Mouse (Mus musculus) urinary bladder, postnatal 10 days (tissue): ENCODE measurements around the gene Tmco1.

Source experiments
- DNase-seq: peaks from one replicate; pipeline ENCODE4 v3.0.0; 2022; ENCODE audit warnings: low spot score

The Tmco1 gene

DNA sequence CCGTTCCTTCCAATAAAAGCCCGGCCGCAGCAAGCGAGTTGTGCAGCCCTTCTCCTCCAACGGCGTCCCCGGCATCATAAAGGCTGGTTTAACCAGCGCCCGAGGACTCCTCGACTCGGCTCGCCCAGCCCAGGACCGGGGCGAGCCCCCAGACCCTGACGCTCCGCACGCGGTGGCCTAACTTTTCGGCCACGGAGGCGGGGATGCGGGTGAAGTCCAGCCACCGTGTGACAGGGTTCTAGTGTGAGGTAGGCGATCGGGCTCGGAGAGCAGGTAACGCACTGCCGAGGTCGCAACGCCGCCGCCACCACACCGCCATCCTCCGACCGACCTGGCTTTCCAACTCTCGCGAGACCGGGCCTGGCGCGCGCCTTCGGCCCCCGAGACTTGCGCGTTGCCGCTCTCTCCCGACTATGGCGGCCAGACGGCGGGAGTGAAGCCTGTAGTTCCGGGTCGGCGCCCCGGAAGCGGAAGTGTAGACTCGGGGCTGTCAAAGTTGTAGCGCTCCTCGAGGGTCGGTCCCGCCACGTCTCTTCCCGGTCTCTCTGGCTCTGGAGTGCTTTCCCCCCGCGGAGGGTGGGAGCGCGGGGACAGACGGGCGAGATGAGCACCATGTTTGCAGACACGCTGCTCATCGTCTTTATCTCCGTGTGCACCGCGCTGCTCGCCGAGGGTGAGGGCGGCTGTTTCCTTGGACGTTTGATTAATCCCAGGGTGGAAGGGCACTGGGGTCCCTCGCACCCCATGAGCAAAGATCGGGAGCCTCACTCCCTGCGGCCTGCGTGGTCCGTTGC is at the start of gene Tmco1:
Tmco1 (plus strand) TSS at position 118 of the 794 bp plus-strand sequence.
- peak; percentile 95 for DNase-seq

DNA sequence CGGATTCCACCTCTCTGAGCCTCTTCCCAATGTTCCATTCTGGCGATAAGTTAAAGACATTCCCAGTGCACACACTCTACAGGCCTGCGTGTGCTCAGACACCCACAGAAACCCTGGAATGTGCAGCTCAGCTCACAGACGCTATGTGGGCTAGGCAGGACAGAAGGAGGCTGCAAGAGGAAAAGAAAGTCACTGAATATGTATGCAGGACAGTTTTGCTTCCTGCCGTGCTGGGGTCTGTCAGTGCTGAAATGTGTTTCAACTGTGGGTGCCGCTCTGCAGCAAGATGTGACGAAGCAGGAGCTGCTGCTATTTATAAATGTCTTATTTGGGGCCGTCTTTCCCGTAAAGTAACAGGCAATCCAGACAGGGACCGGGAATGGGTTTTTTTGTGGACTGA is 48.5 kb upstream of the Tmco1 start:
- no peak for DNase-seq

DNA sequence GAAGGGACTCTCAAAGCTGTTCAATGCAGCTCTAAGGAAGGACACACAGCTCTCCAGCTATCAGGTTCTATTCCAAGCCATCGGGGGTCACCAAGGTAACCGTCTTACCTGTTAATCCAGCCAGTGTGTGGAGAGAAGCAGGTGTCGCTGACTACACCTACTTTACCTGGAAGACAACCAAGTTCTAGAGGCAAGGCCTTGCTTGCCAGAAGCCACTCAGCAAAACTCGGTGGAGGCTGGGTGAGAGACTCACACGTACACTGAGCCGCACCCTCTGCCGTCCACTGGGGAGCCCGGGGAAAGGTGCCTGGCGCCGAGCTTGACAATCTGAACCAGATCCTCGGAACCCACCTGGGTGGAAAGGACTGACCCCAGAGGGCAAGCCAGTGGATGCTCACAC is 46.4 kb upstream of the Tmco1 start:
- DNase-seq, result no peak

DNA sequence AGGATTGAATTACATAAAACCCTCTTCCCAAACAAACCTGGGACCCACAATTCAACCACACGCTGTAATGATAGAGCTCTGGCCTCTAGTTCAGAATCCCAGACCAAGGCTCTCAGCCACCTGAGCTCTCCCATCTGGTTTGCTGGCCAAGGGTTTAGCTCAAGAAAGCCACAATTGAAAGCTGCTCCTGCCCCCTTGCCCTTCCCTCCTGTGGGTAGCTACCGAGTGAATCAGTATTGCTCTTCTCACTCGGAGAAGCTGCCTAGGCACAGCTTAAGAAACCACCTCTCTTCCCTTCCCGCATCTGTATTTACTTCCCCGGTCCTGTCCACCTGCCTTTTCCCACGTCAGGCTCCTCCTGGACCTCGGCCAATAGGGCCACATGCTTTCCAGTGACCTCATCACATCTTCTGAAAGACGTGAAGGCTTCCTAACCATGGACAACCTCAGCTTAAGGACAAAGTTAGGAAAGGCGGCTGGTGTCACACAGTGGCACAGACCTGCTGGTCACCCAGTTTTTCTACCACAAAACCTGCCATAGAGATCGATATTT is 45.6 kb upstream of the Tmco1 start:
- DNase-seq, result no peak

DNA sequence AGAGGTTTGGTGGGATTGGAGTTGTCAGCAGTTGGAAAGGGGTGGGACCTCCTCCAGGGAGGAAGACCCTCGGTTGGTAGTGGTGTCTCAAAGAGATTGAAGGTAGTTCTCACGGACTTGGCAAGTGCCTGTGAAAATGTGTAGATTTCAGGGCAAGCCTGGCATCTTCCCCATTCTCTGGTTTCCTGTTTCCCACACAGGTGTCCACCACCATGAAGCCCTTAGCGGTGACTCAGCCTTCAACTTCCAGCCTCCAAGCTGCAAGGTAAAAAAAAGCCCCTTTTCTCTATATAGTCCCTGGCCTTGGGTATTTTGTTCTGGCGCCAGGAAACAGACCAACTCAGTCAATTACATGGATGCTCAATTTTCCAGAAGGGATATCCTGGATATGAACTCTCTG is 42.8 kb upstream of the Tmco1 start:
- no peak for DNase-seq

DNA sequence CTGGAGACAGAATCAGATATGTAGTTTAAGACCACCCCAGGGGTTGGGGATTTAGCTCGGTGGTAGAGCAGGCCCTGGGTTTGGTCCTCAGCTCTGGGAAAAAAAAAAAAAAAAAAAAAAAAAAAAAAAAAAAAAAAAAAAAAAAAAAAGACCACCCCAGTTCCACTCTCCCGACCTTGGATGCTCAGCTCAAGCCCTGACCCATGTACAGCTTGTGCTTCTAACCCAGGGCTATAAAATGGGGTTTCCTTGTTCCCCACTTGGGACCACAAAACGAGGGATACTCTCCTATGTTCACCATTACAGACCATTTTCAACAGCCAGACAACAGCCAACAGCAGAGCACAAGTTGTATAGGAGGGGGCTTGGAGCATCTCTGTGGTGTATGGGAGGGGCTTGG is 41.5 kb upstream of the Tmco1 start:
- no peak for DNase-seq

DNA sequence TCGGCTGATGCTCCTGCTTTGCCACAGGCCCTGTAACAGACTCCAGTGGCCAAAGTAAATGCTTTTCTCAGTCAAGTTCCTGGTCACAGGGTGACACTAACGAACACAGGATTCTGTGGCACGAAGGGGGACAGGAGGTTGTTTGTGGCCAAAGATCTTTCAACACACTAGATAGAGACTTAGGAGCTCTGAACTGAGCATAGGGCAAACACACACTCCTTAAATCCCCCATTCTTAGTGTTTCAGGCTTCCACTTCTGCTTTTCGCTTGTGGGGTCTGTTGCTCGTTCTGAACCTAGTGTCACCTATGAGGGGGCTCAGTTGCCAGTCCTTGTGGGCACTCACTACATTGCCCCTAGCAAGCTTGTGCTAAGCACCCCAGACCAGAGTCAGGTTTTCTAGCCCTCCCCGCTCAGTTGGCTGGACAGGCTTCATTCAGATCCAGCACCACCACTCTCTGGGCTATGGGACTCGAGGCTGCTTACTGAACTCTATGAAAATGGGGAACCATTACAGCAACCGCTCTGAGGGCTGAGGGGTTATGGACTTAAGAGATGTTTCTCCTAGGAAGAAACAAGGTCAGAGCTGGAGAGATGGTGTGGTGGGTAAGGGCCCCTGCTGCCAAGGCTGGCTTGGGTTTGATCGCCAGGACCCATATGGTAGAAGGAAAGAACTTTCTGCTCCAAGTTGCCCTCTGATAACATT is 39.7 kb upstream of the Tmco1 start:
- no peak for DNase-seq

DNA sequence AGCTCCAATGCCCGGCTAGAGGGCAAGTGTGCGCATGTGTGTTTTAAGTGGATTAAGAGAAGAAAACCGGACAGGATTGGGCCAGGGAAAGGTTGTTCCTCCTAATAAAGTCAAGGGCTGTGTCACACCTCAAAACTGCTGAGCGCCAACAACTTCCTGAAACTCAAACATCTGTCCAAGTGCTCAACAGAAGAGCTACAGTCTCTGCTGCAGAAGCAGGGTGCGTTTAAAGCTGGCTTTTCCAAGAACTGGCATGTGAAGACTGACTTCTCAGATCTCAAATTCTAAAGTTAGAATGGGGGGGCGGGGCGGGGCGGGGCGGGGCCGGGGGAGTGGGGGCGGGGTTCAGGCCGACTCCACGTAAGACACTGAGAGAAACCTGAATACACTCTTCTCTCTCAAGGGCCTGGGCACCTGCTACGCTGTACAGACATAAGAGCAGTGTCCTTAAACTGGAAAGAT is 38.8 kb upstream of the Tmco1 start:
- DNase-seq, result no peak

DNA sequence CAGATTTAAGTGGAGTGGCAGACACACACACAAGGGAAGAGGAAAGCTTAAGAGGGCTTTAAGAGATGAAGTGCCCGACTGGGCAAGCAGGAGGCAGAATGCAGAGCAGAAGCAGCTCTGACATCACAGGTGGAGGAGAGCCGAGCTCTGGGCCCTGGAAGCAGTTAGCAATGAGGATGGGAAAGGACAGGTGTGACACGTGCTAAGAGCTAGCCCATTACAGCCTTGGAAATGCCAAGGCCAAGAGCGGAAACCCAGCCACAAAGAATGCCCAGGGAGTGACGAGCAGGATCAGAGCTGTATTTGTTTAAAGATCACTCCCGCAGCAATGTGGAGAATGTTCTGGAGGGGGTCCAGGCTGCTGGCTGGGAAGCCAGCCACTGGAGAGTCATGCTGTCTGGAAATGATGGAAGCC is 38.3 kb upstream of the Tmco1 start:
- DNase-seq, result no peak

DNA sequence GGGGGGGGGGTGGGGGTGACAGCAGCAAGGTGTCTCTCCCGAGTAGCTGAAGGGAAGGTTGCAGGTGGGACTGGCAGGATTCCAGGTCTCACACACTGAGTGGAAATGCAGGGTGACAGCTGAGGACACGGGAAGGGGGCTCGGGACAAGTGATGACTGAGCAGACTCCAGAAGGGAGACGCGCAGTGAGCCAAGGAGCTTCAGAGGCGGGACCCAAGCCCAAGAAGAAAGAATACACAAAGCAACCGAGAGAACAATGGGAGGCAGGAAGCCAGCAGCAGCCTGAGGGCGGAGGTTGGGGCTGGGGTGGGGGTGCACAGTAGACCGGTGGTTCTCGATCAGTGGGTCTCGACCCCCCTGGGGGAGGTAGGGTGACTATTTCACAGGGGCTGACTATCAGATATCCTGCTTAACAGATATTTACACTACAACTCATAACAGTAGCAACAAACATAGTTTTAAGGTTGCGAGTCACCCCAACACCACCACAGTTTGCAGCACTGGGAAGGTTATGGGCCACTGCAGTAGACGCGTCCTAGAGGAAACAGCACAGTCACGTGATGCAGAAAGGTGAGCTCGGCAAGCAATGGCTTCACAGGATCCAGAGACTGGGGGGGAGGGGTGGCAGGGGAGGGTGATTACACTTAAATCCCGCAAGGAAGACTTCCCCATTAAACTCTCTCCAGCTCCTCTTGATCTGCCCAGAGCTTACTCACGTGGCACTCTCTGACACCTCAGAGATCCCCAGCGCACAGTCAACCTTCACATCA is 37.7 kb upstream of the Tmco1 start:
- no peak for DNase-seq

DNA sequence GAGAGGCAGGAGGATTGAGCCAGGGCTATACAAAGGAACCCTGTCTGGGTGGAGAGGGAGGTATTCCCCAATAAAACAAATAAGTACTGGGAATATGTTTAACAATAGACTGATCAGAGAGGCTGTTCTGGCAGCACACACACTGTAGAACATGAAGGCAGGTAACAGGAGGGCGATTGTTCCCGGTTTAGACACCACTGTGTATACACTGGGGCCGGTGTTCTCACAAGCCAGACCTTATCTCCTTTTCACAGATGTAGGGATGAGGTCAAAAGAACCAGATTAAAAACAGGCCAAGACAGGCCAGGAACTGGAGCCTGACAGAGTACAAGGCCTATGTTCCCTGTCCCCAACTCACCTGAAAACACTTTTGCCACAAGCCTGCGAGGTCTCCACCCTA is 36.9 kb upstream of the Tmco1 start:
- no peak for DNase-seq

DNA sequence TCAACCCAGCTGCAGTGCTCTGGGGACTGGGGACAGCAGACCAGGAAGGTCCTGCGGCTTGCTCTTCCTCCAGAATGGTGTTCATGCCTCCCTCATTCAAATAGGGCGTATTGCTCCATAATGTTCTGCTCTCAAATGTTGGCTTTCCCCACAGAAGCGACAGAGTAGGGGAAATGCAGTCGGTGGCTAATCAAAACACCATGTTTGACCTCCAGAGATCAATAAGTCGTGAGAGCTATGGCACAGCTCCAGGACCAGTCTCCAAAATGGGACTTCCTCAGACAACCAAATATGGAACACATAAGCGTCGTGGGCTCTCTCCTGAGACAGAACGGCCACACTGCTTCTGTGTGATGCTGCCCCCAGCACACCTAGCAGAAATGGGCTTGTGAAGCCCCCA is 36.3 kb upstream of the Tmco1 start:
- no peak for DNase-seq

DNA sequence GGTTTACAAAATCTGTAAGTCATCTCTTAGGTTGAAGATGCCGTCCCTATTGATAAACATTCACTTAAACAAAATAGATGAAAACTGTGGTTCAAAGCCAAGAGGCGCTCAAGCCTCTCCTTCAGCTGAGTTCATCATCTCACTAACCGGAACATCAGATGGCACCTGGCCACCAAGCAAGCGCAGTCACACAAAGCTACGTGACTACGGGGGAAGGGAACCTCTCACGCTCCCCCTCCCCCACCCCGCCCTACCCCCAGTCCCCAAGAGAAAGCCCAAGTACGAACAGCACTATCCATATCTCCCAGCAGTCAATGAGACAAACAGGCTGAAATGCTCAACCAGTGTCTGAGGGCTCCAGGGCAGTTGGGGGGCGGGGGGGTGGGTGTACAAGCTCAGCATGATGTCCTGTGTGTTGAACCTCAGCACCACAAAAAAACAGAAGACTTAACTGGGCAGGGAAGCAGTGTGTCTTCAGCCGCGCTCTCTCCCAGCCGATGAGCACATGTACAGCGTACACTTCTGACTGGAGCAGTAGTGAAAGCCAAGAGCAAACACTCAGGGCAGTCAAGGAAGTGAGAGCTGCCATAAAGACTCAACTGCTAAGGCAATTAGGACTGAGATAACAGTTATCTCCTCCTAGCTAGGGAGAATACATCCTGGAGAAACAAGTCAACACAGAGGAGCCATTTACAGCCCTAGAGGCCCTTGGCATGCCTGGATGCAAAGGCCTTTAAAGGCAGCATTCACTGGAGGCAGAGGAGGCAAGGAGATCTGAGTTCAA is 34.6 kb upstream of the Tmco1 start:
- no peak for DNase-seq

DNA sequence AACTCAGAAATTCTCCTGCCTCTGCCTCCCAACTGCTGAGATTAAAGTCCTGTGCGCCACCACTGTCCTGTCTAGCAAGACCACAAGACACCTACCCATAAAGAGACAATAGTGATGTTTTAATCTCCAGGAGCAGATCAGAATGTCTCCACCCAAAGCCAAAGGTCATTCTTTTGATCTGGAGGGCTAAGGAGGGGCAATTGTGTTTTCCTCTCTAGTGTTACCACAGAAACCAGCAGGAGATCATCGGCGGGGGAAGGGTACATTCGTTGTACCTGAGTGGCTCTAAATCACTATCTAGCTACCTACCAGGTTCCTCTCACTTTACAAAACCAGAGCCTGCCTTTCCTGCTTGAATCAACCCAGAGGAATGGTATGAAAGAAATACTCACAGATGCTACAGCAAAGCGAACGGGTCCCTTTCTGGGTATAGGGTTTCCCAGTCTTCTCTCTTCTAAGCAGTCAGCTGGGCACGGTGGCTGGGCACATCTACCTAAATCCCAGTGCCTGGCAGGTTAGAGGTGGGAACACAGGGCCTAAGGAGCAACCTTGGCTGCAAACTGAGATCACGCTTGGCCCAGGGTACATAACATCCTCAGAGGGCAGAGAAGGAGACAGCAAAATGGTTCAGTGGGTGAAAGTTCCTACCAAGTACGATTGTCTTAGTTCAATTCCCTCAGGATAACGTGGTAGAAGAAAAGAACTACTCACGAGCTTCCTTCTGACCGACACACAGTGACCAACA is 33.4 kb upstream of the Tmco1 start:
- DNase-seq, result no peak

DNA sequence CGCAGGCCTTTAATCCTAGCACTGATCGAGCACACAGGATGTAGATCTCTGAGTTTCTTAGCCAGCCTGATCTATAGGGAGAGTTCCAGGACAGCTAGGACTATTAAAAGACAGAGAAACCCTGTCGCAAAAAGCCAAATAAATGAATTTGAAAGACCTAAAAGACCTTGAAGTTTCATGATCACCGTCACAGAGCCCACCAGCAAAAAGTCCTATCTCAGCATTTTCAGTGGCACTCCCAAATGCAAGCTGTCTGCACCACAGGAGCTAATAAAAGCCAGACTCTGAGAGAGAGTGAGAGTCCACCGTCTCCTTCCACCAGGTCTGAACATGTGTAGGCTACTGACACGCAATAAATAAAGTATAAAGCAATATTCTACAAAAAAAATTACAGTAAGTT is 29.8 kb upstream of the Tmco1 start:
- no peak for DNase-seq

DNA sequence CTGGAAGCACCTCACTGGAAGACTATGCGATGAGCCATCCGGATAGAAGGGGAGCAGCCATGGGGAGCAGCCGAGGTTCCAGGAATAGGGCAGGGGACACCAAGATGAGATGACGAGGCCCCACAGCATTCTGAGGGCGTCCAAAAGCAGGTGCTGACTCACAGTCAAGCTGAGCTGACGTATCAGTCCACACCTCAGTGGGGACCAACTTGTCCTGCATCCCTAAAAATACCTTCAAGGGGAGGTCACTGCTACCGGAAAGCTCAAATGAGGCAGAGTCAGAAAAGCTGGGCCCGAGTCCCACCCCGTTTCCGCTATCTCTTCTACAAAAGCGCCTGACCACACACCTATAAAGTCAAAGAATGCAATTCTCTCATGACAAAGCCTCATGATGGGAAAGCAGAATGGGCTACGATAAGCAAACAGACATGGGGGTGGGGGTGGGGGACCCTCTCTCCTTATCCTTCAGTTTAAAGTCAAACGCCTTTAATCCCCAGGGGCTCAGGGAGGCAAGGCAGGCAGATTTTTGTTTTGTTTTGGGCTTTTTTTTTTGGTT is 28.9 kb upstream of the Tmco1 start:
- no peak for DNase-seq

DNA sequence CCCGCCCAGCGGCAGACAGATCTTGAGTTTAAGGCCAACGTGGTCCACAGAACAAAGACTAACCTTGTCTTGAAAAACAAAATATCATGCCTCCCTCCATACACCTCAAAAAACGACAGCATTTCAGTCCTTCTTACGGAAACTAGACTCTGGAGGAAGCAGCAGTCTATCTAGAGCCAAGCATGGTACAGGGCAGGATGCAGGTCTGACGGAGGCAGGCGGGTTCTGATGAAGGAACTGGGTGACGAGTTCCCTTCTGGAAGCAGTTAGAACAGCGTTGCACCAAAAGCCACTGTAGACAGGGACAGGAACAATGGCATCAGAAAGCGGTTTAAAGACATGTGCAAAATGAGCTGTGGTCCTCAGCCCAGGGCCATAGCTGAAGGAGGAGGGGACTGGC is 28.1 kb upstream of the Tmco1 start:
- no peak for DNase-seq

DNA sequence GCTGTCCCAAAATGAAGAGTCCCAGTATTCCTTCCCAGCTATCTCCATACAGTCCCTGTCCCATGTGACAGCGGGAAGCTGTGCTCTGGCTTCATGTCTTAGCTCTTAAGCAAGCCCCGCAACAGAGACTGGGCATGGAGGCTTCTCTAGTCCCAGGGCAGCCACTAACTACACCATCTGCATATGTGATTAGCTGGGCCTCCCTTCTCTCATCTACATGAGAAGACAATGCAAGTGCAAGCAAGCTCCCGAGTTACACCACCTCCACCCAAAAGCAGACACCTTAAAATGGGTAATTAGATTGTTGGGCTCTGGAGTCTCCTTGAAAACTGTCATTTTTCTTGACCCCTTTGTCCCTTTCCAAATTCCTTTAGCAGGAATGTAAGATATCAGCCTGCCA is 26.1 kb upstream of the Tmco1 start:
- no peak for DNase-seq

DNA sequence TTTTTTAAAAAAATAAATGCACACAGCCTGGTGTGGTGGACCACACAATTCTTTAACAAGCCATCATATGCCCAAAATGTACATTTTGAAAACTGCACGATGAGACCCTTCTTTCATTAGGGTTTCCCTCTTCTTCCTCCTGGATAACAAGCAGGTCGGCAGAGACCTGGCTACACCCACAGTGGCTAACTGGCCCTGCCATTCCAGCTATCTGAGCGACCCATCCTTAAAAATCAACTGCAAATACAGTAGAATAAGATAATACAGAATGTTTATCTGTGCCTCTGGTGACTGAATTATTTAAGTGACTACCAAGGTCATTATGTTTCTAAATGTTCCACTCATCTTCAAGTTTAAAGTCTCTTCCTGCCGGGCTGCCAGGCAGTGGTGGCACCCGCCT is 25.4 kb upstream of the Tmco1 start:
- no peak for DNase-seq

DNA sequence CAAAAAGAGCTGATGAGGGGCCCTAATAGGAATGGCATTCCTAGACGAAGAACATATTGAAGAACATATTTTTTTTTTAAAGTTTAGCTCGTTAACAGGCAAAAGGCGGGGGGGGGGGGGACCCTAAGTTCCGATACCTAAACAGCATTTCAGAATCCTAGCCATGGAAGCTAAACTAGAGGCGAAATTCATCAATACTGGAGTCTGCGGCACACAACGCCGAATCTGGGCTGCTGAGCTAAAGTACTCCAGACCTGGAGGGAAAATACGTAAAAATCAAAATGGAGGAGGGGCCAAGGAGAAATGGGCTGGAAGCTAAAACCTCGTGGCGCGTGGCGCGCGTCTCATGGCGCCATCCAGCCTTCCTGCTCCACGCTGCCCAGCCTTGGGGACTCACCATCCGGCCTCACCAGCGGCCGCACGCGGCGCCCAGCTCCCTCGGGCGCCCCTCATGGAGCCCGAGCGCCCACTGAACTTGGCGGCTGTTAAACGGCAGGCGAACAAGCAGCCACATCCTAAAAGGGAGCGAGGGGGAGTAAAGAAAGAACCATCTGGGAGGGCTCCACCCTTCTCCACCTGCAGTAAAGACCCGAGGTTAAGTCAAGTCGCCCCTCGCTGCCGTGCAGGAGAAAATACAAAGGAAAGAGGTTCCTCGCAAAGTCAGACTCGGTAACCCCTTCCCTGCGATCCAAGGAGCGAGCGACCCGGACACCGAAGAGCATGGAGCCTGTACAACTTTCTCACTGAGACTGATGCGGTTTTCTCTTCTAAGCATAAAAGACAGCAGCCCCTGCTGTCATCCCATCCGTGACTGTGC is 24.5 kb upstream of the Tmco1 start:
- DNase-seq, result no peak
